ENCODE assay signal across 23 mouse cellular contexts in the genomic region with DNA sequence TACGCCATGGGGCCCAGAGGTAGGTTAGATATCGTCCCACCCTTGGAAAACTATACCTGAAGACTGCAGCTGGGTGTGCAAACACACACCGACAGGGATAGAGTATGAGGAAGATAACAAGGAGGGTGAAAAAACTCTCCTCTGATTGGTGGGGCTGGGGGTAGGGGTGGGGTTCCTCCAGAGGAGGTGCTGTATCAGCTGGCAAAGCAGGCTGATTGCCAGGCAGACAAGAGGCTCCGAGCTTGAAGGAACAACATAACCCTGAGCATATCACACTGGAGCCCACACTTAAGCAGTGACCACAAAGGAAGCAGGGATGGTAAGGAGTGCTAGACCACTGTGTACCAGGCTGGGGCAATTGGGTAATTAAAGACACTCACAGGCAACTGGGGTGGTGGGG. TPM values are rescaled to one million over a fixed set of nuclear protein-coding genes. Genes with fewer than 3 reads are reported as not detected.
DNase-seq lines count a peak whose midpoint lies in the region; ATAC-seq and TF ChIP-seq lines count a peak whose summit lies in the region.
"Had no signal": no experiment of that assay in that cellular context is flagged by ENCODE, and none has a peak within 500 bp of the region (broad histone marks: within the 10 kb centered on the region; RNA-seq: fewer than 3 reads in every experiment).

No protein-coding gene starts in this region.

- no peak overlapping the region for H3K9ac ChIP-seq in MEL (ENCODE audit: control insufficient read depth, low read depth, low read length, poor library complexity, severe bottlenecking)
- no peak overlapping the region for H3K9ac ChIP-seq in intestine, embryonic 14.5 days (ENCODE audit: low read length)
- H3K9ac ChIP-seq in liver, embryonic 13.5 days, result no peak overlapping the region
- no peak overlapping the region for H3K9ac ChIP-seq in hindbrain, postnatal 0 days (replicated peaks; ENCODE audit: low read length)
- H3K9ac ChIP-seq: embryonic facial prominence, embryonic 12.5 days; forebrain, embryonic 15.5 days; hindbrain, embryonic 14.5 days; midbrain, embryonic 13.5 days; neural tube, embryonic 13.5 days had no signal

- H3K9me3 ChIP-seq in MEL (replicated peaks; ENCODE audit: insufficient read depth, low read length), result no peaks in the 10 kb centered on the region
- no peaks in the 10 kb centered on the region for H3K9me3 ChIP-seq in intestine, embryonic 14.5 days (ENCODE audit: control insufficient read depth, low read length)
- H3K9me3 ChIP-seq in liver, embryonic 13.5 days (replicated peaks), result 0 out of 2 replicates have a peak, but pooled peaks cover 6% of the 10 kb centered on the region
- no peaks in the 10 kb centered on the region for H3K9me3 ChIP-seq in hindbrain, postnatal 0 days (ENCODE audit: low read length)
- H3K9me3 ChIP-seq: embryonic facial prominence, embryonic 12.5 days; forebrain, embryonic 15.5 days; midbrain, embryonic 13.5 days; neural tube, embryonic 13.5 days had no signal

- H3K27me3 ChIP-seq in MEL (ENCODE audit: control insufficient read depth in 1 of 2, insufficient read depth in 2 of 2, low read length in 2 of 2), result no peaks in the 10 kb centered on the region
- H3K27me3 ChIP-seq in intestine, embryonic 14.5 days (replicated peaks; ENCODE audit: control insufficient read depth, insufficient read depth, low read length), result no peaks in the 10 kb centered on the region
- H3K27me3 ChIP-seq in liver, embryonic 13.5 days, result no peaks in the 10 kb centered on the region
- no peaks in the 10 kb centered on the region for H3K27me3 ChIP-seq in hindbrain, postnatal 0 days (ENCODE audit: insufficient read depth, low read length)
- H3K27me3 ChIP-seq: embryonic facial prominence, embryonic 12.5 days; forebrain, embryonic 15.5 days; midbrain, embryonic 13.5 days; neural tube, embryonic 13.5 days had no signal

- WGBS in intestine, embryonic 14.5 days, result 62% methylated on average over 4 of the region's 4 CpGs
- WGBS in liver, embryonic 13.5 days (ENCODE audit: insufficient replicate concordance), result 36% methylated on average over 4 of the region's 4 CpGs
- 83% methylated on average over 4 of the region's 4 CpGs for WGBS in hindbrain, postnatal 0 days

- no peaks in the 10 kb centered on the region for H3K79me2 ChIP-seq in MEL (ENCODE audit: control insufficient read depth, insufficient read depth, low read length, poor library complexity)

- ATAC-seq in intestine, embryonic 14.5 days (replicated peaks; ENCODE audit: low FRiP score, low TSS enrichment, low read depth), result peak; percentile 34; the same call in 1 of the 2 replicates
- ATAC-seq in liver, embryonic 13.5 days (ENCODE audit: low read depth), result peak; percentile 69
- ATAC-seq in megakaryocyte progenitor cell, adult 5-6 weeks (replicated peaks; ENCODE audit: poor library complexity), result peak; percentile 80
- no peak for ATAC-seq in hindbrain, postnatal 0 days
- ATAC-seq: forebrain, embryonic 15.5 days; midbrain, embryonic 13.5 days had no signal

- H3K4me2 ChIP-seq in intestine, embryonic 14.5 days (ENCODE audit: low read length), result no peak overlapping the region
- H3K4me2 ChIP-seq in liver, embryonic 13.5 days, result no peak overlapping the region
- no peak overlapping the region for H3K4me2 ChIP-seq in hindbrain, postnatal 0 days (ENCODE audit: low read depth, low read length)
- H3K4me2 ChIP-seq: embryonic facial prominence, embryonic 12.5 days; forebrain, embryonic 15.5 days; heart, embryonic 11.5 days; hindbrain, embryonic 14.5 days; midbrain, embryonic 13.5 days; neural tube, embryonic 13.5 days had no signal

- no peak overlapping the region for H3K4me3 ChIP-seq in MEL (ENCODE audit: control insufficient read depth in 1 of 2, insufficient read depth in 1 of 2, low read depth in 2 of 2, low read length in 2 of 2)
- no peak overlapping the region for H3K4me3 ChIP-seq in intestine, embryonic 14.5 days (ENCODE audit: low read depth, low read length)
- H3K4me3 ChIP-seq in liver, embryonic 13.5 days (replicated peaks), result no peak overlapping the region
- no peak overlapping the region for H3K4me3 ChIP-seq in hindbrain, postnatal 0 days (ENCODE audit: low read length)
- H3K4me3 ChIP-seq: embryonic facial prominence, embryonic 12.5 days; erythroblast, embryonic 14.5 days; forebrain, embryonic 15.5 days; layer of hippocampus, adult 2 months; midbrain, embryonic 13.5 days; neural tube, embryonic 13.5 days had no signal

- peaks cover 6 to 18% of the 10 kb centered on the region in 2 experiments for H3K4me1 ChIP-seq in MEL (ENCODE audit: control insufficient read depth in 1 of 2, insufficient read depth in 2 of 2, low read length in 2 of 2)
- H3K4me1 ChIP-seq in intestine, embryonic 14.5 days (replicated peaks; ENCODE audit: control insufficient read depth, insufficient read depth, low read length), result peaks cover 7% of the 10 kb centered on the region
- H3K4me1 ChIP-seq in liver, embryonic 13.5 days (replicated peaks), result peaks cover 34% of the 10 kb centered on the region
- peaks cover under 1% of the 10 kb centered on the region; the same call in 1 of the 2 replicates for H3K4me1 ChIP-seq in hindbrain, postnatal 0 days (ENCODE audit: insufficient read depth, low read length)

- no peak for TF ChIP-seq RAD21 in MEL (IDR thresholded peaks at IDR 0.05; ENCODE audit: low read depth, low read length)

- peaks cover 2 to 14% of the 10 kb centered on the region in 2 experiments; a peak in 3 of 4 replicates for H3K36me3 ChIP-seq in MEL (ENCODE audit: control insufficient read depth in 1 of 2, insufficient read depth in 2 of 2, low read length in 2 of 2)
- 0 out of 2 replicates have a peak, but pooled peaks cover 12% of the 10 kb centered on the region for H3K36me3 ChIP-seq in intestine, embryonic 14.5 days (ENCODE audit: control insufficient read depth, insufficient read depth, low read length)
- H3K36me3 ChIP-seq in liver, embryonic 13.5 days, result peaks cover 20% of the 10 kb centered on the region
- H3K36me3 ChIP-seq in hindbrain, postnatal 0 days (ENCODE audit: insufficient read depth, low read length), result no peaks in the 10 kb centered on the region

- TF ChIP-seq POLR2A in MEL (IDR thresholded peaks at IDR 0.05; ENCODE audit: control insufficient read depth in 1 of 2, insufficient read depth in 1 of 2, low read depth in 1 of 2, low read length in 2 of 2, poor library complexity in 1 of 2), result no peak

- no peak for TF ChIP-seq CTCF in MEL (IDR thresholded peaks at IDR 0.05 in 2 of 3, conservative IDR thresholded peaks at IDR 0.05 in 1 of 3; ENCODE audit: control insufficient read depth in 1 of 3, insufficient read depth in 1 of 3, low read depth in 2 of 3, low read length in 3 of 3, poor library complexity in 1 of 3, severe bottlenecking in 1 of 3)
- no peak for TF ChIP-seq CTCF in hindbrain, postnatal 0 days (IDR thresholded peaks at IDR 0.05; ENCODE audit: low read depth)

- 0 out of 2 replicates have a peak overlapping the region, but pooled peaks have one; percentile 6 for H3K27ac ChIP-seq in MEL (ENCODE audit: control insufficient read depth, low read depth, low read length)
- H3K27ac ChIP-seq in intestine, embryonic 14.5 days (ENCODE audit: low read depth), result no peak overlapping the region
- no peak overlapping the region for H3K27ac ChIP-seq in liver, embryonic 13.5 days
- no peak overlapping the region for H3K27ac ChIP-seq in hindbrain, postnatal 0 days
- H3K27ac ChIP-seq: embryonic facial prominence, embryonic 12.5 days; forebrain, embryonic 15.5 days; hindbrain, embryonic 14.5 days; layer of hippocampus, adult 2 months; midbrain, embryonic 13.5 days; neural tube, embryonic 13.5 days had no signal

- DNase-seq in MEL (ENCODE audit: low read depth, low spot score), result peak; percentile 91
- DNase-seq in intestine, embryonic 14.5 days (ENCODE audit: low spot score), result no peak
- DNase-seq in liver, embryonic 13.5 days, result no peak
- no peak for DNase-seq in ovary, postnatal 36 days (ENCODE audit: low spot score)
- no peak for DNase-seq in cerebellum, adult 9-10 months
- no peak for DNase-seq in right cerebral cortex, adult 2 months (ENCODE audit: low spot score in 2 of 2)
- DNase-seq in hindbrain, postnatal 0 days (ENCODE audit: low spot score), result no peak
- DNase-seq: B cell, adult 2 months; cerebellum, adult 2 months; heart, postnatal 10 days; kidney, adult 18-20 months; kidney, postnatal 14 days; layer of hippocampus, postnatal 36 days; thymus, postnatal 14 days had no signal

- peak; percentile 44 to 53; a peak in 3 of 4 replicates for TF ChIP-seq EP300 in MEL (IDR thresholded peaks at IDR 0.05; ENCODE audit: low read depth in 1 of 2, low read length in 2 of 2)

TF ChIP-seq in MEL, 35 proteins besides CTCF, POLR2A, EP300 and RAD21 (continues in another document):
- TF ChIP-seq ZNF384 (IDR thresholded peaks at IDR 0.05; ENCODE audit: low read depth, low read length) (no peak), GATA1 (IDR thresholded peaks at IDR 0.05; ENCODE audit: low read depth, low read length) (peak; percentile 79), TAL1 (IDR thresholded peaks at IDR 0.05; ENCODE audit: low read length) (peak; percentile 32), SIN3A (IDR thresholded peaks at IDR 0.05; ENCODE audit: low read length) (peak; percentile 93), MXI1 (IDR thresholded peaks at IDR 0.05; ENCODE audit: low read depth, low read length) (no peak), KAT2A (conservative IDR thresholded peaks at IDR 0.05; ENCODE audit: low read depth, low read length) (no peak)

RNA-seq across cellular contexts. Expression of gene Limk2, which starts 29.6 kb away (rescaled TPM):
- total RNA-seq in MEL (2012; rRNA removed), result 19.6 and 21.9 TPM in 2 replicates
- polyA plus RNA-seq in MEL (2012; ENCODE audit: insufficient read depth in 1 of 2, insufficient read length in 2 of 2, low read depth in 1 of 2, low replicate concordance in 2 of 2, missing spikeins in 1 of 2), result 10 to 100 TPM in 1 of 2 experiments, not detected in 1; 29.1 TPM
- polyA plus RNA-seq in intestine, embryonic 14.5 days (2014; fragmentation: Nextera tagmentation; extraction: Ambion mirVana), result 62.8 and 67.3 TPM in 2 replicates
- polyA plus RNA-seq in liver, embryonic 13.5 days (2015; fragmentation: Nextera tagmentation; extraction: Ambion mirVana), result 8.7 TPM in 2 replicates
- 16.9 and 17.0 TPM in 2 replicates for total RNA-seq in megakaryocyte progenitor cell, adult 5-6 weeks (2015)
- total RNA-seq in megakaryocyte progenitor cell, adult 5-6 weeks (2017), result 20.1 and 30.0 TPM in 2 replicates
- 206 and 235 TPM in 2 replicates for total RNA-seq in hindbrain, postnatal 0 days (2014; rRNA removed)
- polyA plus RNA-seq in hindbrain, postnatal 0 days (2015; fragmentation: Nextera tagmentation; extraction: Ambion mirVana), result 110 and 113 TPM in 2 replicates

RNA-seq across cellular contexts. Expression of gene Pik3ip1, which starts 49.2 kb away (rescaled TPM):
- total RNA-seq in MEL (2012; rRNA removed), result 0.88 and 1.7 TPM in 2 replicates
- 1 to 10 TPM in 1 of 2 experiments, not detected in 1; 2.7 TPM for polyA plus RNA-seq in MEL (2012; ENCODE audit: insufficient read depth in 1 of 2, insufficient read length in 2 of 2, low read depth in 1 of 2, low replicate concordance in 2 of 2, missing spikeins in 1 of 2)
- polyA plus RNA-seq in intestine, embryonic 14.5 days (2014; fragmentation: Nextera tagmentation; extraction: Ambion mirVana), result 9.9 and 14.1 TPM in 2 replicates
- 1.1 and 1.5 TPM in 2 replicates for polyA plus RNA-seq in liver, embryonic 13.5 days (2015; fragmentation: Nextera tagmentation; extraction: Ambion mirVana)
- 16.6 and 20.1 TPM in 2 replicates for total RNA-seq in megakaryocyte progenitor cell, adult 5-6 weeks (2015)
- total RNA-seq in megakaryocyte progenitor cell, adult 5-6 weeks (2017), result 32.9 and 55.1 TPM in 2 replicates
- total RNA-seq in hindbrain, postnatal 0 days (2014; rRNA removed), result 34.3 and 40.9 TPM in 2 replicates
- polyA plus RNA-seq in hindbrain, postnatal 0 days (2015; fragmentation: Nextera tagmentation; extraction: Ambion mirVana), result 41.6 and 45.4 TPM in 2 replicates
